Mouse (Mus musculus): ENCODE data around the gene Lsm5.
A peak's percentile ranks its signal among the peaks of the same experiment; 100 is the strongest.

Gene Lsm5

GRCm38 (mm10) chr6:56703931-56704900, at the start of gene Lsm5:
TSS of gene Lsm5 (minus strand) at chr6:56704710.
- DNase-seq (ENCODE audit: low spot score in 2 of 2): peak; percentile 82 to 90

GRCm38 (mm10) chr6:56753719-56754118, 49.2 kb upstream of the Lsm5 start:
- DNase-seq (ENCODE audit: low spot score in 2 of 2): no peak

- DNase-seq (ENCODE audit: low spot score in 2 of 2): no peak
These were observed 41.5 kb upstream of the Lsm5 start for GRCm38 (mm10) chr6:56745950-56746543.

- no peak for DNase-seq (ENCODE audit: low spot score in 2 of 2)
These were observed 28.0 kb upstream of the Lsm5 start for GRCm38 (mm10) chr6:56732545-56732944.

GRCm38 (mm10) chr6:56720877-56721276, 16.4 kb upstream of the Lsm5 start:
- DNase-seq (ENCODE audit: low spot score in 2 of 2): no peak

GRCm38 (mm10) chr6:56719071-56719470, 14.6 kb upstream of the Lsm5 start:
- no peak for DNase-seq (ENCODE audit: low spot score in 2 of 2)

- DNase-seq (ENCODE audit: low spot score in 2 of 2): no peak
These were observed 10.8 kb upstream of the Lsm5 start for GRCm38 (mm10) chr6:56715270-56715666.

- DNase-seq (ENCODE audit: low spot score in 2 of 2): peak; percentile 99
These were observed 10.2 kb upstream of the Lsm5 start, which contains the start of gene Avl9 for GRCm38 (mm10) chr6:56714574-56715269. TSS of gene Avl9 (plus strand) at chr6:56714899.

GRCm38 (mm10) chr6:56714186-56714573, 9.7 kb upstream of the Lsm5 start:
- no peak for DNase-seq (ENCODE audit: low spot score in 2 of 2)

- no peak for DNase-seq (ENCODE audit: low spot score in 2 of 2)
These were observed 12.1 kb downstream of the Lsm5 start for GRCm38 (mm10) chr6:56692445-56692844.

- DNase-seq (ENCODE audit: low spot score in 2 of 2): peak; percentile 12 to 39
These were observed 13.3 kb downstream of the Lsm5 start for GRCm38 (mm10) chr6:56691205-56691604.

- DNase-seq (ENCODE audit: low spot score in 2 of 2): no peak
These were observed 16.3 kb downstream of the Lsm5 start for GRCm38 (mm10) chr6:56688238-56688637.

- no peak for DNase-seq (ENCODE audit: low spot score in 2 of 2)
These were observed 40.1 kb downstream of the Lsm5 start for GRCm38 (mm10) chr6:56664410-56664809.

- no peak for DNase-seq (ENCODE audit: low spot score in 2 of 2)
These were observed 49.1 kb downstream of the Lsm5 start for GRCm38 (mm10) chr6:56655393-56655792.

- DNase-seq (ENCODE audit: low spot score in 2 of 2): no peak
These were observed 52.4 kb downstream of the Lsm5 start for GRCm38 (mm10) chr6:56652121-56652592.
